Mouse (Mus musculus) liver, embryonic 16.5 days (tissue): ENCODE data around the gene Pde10a. TPM values are rescaled to one million over a fixed set of nuclear protein-coding genes. Genes with fewer than 3 reads are reported as not detected.

ENCODE experiments used
- ATAC-seq: fragments of 200-750 bp; cut with Nextera tagmentation; 2 replicates; pipeline ENCODE4 v1.8.0; 2017; ENCODE audit warnings: low read depth, mild to moderate bottlenecking, moderate number of reproducible peaks, moderate library complexity
- H3K27ac ChIP-seq: fragments of 300-500 bp; sonication (generic); 2 replicates; pipeline ENCODE4 v1.5.1; 2014; ENCODE audit warnings: mild to moderate bottlenecking, low read length
- H3K27me3 ChIP-seq: fragments of 300-500 bp; sonication (generic); 2 replicates; pipeline ENCODE4 v1.6.1; 2014; ENCODE audit warnings: low read depth, low read length, mixed read lengths; ENCODE audit not compliant: control insufficient read depth, insufficient read depth
- H3K36me3 ChIP-seq: fragments of 300-500 bp; sonication (generic); 2 replicates; pipeline ENCODE4 v1.6.1; 2014; ENCODE audit warnings: mild to moderate bottlenecking; ENCODE audit not compliant: control insufficient read depth, insufficient read depth
- H3K4me1 ChIP-seq: fragments of 300-500 bp; sonication (generic); 2 replicates; pipeline ENCODE4 v1.6.1; 2014; ENCODE audit warnings: low read depth, low read length, mixed read lengths; ENCODE audit not compliant: control insufficient read depth
- H3K4me2 ChIP-seq: fragments of 300-500 bp; sonication (generic); 2 replicates; pipeline ENCODE4 v1.6.1; 2014; ENCODE audit warnings: low read depth, low read length, mixed read lengths
- H3K4me3 ChIP-seq: fragments of 300-500 bp; sonication (generic); 2 replicates; pipeline ENCODE4 v1.5.1; 2014; ENCODE audit warnings: low read depth, mild to moderate bottlenecking, low read length
- H3K9ac ChIP-seq: fragments of 300-500 bp; sonication (generic); 2 replicates; pipeline ENCODE4 v1.6.1; 2014; ENCODE audit warnings: low read depth, low read length
- H3K9me3 ChIP-seq: fragments of 300-500 bp; sonication (generic); replicated peaks from 2 replicates; pipeline ENCODE4 v1.6.1; 2016; ENCODE audit warnings: low read length; ENCODE audit not compliant: control insufficient read depth
- WGBS: fragments of 180-500 bp; shearing (Covaris S2); extraction: QIAGEN DNeasy Blood & Tissue Kit; methylation state at CpG from one replicate; pipeline ENCODE4 v1.1.7; 2014; ENCODE audit not compliant: insufficient replicate concordance; 5-methylcytosine and 5-hydroxymethylcytosine counted together
- polyA plus RNA-seq: library from polyadenylated mRNA; unstranded; fragments of >200 nt; fragmentation: Nextera tagmentation; extraction: Ambion mirVana; gene quantifications from 2 replicates; pipeline ENCODE4 v1.2.1, GENCODE M21; 2015

Gene Pde10a
- polyA plus RNA-seq, 1 experiment from 2014 or later: 0.89 TPM

DNA sequence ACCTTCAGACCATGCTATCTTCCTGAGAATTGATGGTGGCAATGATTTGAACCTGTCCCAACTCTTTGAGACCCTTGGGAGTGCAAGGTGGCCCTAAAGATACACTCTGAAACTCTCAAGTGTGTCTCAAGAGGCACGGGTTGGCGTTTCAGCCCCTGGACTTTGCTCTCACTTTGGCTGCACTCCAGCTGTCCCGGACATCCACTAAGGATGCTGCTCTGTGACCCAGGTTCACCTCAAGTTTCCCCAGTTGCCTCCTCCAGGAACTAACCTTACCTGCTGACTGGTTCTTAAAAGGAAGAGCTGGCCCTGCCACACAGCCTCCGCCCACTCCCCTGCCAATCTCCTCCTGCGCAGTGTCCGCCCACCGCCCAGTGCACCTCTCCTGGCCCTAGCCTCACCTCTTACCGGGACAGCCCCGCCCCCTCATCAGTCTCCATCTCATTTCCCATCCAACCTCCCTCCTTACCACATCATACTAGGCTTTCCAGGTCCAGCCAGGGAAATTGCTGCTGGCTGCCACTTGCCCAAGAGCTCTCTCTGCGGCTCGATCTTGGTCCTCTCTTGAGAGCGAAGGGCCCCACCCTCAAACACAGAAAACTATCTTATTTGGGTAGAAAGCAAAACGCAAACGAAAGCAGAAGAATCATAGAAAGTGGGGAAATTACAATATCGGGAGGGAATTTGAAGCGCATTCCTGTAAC, 133.7 kb downstream of the Pde10a start:
- no peaks in the 10 kb centered on the region for H3K27me3 ChIP-seq
- no peaks in the 10 kb centered on the region for H3K4me1 ChIP-seq
- 54% methylated on average over 16 of the region's 16 CpGs for WGBS
- H3K9ac ChIP-seq: no peak overlapping the region
- no peak overlapping the region for H3K4me3 ChIP-seq
- no peaks in the 10 kb centered on the region for H3K36me3 ChIP-seq
- H3K4me2 ChIP-seq: no peak overlapping the region
- no peaks in the 10 kb centered on the region for H3K9me3 ChIP-seq
- H3K27ac ChIP-seq: no peak overlapping the region
- ATAC-seq: no peak

DNA sequence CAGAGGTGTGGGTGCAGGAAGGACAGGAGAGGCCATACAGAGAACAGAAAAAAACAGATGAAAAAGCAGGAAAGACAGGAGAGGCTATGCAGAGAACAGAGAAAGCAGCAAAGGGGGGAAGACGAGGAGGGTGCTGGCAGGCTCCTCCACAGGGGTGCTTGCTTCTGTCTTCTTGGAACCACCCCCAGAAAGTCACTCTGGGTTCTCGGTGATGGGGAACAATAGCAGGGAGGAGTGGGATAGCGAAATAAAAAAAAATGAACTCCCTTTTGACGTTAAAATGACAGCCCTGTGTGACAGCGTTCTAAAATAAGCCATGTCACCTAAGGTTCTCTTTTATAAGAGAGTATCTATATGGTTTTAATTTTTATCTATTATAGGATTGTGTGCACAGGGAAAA, 141.7 kb downstream of the Pde10a start:
- WGBS: 48% methylated on average over 5 of the region's 5 CpGs
- H3K9me3 ChIP-seq: no peaks in the 10 kb centered on the region
- ATAC-seq: no peak
- H3K27ac ChIP-seq: no peak overlapping the region
- H3K36me3 ChIP-seq: no peaks in the 10 kb centered on the region
- no peak overlapping the region for H3K9ac ChIP-seq
- no peak overlapping the region for H3K4me2 ChIP-seq
- H3K4me3 ChIP-seq: no peak overlapping the region
- no peaks in the 10 kb centered on the region for H3K4me1 ChIP-seq
- no peaks in the 10 kb centered on the region; the same call in 1 of the 2 replicates for H3K27me3 ChIP-seq

DNA sequence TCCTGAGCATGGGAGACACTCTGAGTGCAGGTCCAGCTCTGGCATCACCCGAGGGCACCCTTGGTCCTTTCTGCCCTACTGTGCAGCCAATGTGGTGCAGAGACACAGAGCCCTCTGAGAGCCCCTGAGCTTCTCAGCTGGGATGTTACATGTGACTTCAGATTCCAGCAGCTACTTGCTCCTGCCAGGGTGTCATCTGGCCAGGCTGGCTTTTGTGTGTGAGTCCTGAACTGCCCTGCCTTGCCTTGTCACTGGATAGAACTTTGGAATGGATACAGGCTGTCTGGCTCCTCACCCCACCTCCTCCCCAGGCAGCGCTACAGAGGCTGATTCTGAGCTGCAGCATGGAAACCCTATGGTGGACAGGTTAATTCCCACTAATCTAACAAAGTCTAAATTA, 149.5 kb downstream of the Pde10a start:
- WGBS: 63% methylated on average over 2 of the region's 2 CpGs
- H3K36me3 ChIP-seq: no peaks in the 10 kb centered on the region
- ATAC-seq: no peak
- H3K27me3 ChIP-seq: no peaks in the 10 kb centered on the region
- no peak overlapping the region for H3K4me3 ChIP-seq
- H3K4me2 ChIP-seq: no peak overlapping the region
- H3K27ac ChIP-seq: no peak overlapping the region
- H3K9me3 ChIP-seq: no peaks in the 10 kb centered on the region
- H3K4me1 ChIP-seq: no peaks in the 10 kb centered on the region
- no peak overlapping the region for H3K9ac ChIP-seq

DNA sequence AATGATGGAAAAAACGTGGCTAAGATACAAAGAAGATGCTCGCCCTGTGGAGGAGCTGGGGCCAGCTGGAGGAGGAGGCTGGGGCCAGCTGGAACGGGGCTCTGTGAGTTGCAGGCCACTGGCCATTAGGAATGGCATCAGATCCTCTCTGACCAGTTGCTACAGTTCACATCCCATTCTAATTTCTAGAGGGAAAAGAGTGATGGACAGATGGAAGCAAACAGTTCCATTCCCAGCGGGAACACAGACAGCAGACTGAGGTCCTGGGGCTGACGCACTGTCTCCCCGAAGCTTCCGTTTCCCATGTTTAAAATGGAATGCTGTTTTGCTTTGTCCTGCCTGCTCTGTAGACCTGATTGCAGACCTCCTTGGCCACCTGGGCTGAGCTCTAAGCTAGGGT, 161.2 kb downstream of the Pde10a start:
- H3K4me2 ChIP-seq: no peak overlapping the region
- H3K9ac ChIP-seq: no peak overlapping the region
- no peak overlapping the region for H3K27ac ChIP-seq
- no peak overlapping the region for H3K4me3 ChIP-seq
- ATAC-seq: no peak
- no peaks in the 10 kb centered on the region for H3K36me3 ChIP-seq
- no peaks in the 10 kb centered on the region for H3K4me1 ChIP-seq
- WGBS: 56% methylated on average over 7 of the region's 7 CpGs
- no peaks in the 10 kb centered on the region for H3K9me3 ChIP-seq
- no peaks in the 10 kb centered on the region for H3K27me3 ChIP-seq

DNA sequence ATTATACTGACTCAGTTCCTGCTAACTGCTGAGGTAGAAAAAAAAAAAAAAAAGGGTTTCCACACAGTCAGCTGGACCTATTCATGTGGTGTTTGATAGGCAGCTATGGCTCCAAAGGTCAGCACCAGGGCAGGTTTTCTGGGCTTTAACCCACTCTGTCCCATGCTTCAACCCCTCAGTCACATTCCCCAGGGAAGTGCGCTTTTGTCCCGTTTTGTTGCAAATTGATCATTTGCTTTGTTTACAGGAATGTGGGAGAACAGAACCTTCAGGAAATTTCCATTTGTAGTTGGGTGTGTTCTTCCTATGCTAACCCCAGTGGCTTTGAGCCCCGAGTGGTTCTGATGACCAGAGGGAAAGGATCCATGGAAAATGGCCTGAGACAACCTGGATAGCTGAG, 162.9 kb downstream of the Pde10a start:
- 53% methylated on average over 3 of the region's 3 CpGs for WGBS
- ATAC-seq: no peak

DNA sequence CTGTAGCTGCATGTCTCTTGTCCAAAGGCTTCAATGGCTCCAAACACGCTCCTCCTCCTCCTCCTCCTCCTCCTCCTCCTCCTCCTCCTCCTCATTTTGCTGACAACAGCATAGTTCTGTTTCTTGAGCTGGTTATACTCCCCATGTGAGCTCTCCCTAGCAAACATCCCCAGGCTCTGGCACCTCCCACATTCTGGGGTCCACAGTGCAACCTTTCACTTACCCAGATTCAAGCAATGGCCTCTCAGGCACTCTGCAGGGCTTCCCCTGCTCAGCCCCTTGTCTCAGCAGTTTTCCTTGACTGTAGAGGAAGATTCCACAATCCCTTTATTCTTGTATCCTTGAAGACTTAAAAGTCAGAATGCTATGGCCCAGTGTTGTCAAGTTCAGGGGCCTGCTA, 173.1 kb downstream of the Pde10a start:
- Histone ChIP-seq H3K36me3 (no peaks in the 10 kb centered on the region), H3K9ac (no peak overlapping the region), H3K4me3 (no peak overlapping the region), H3K27me3 (no peaks in the 10 kb centered on the region), H3K4me1 (no peaks in the 10 kb centered on the region), H3K9me3 (no peaks in the 10 kb centered on the region), H3K4me2 (no peak overlapping the region), H3K27ac (no peak overlapping the region)
- ATAC-seq: no peak
- 50% methylated on average over 1 of the region's 1 CpGs for WGBS

More for the DNA sequence above, 162.9 kb downstream of the Pde10a start:
- H3K27me3 ChIP-seq: no peaks in the 10 kb centered on the region
- no peak overlapping the region for H3K9ac ChIP-seq
- no peak overlapping the region for H3K27ac ChIP-seq
- no peak overlapping the region for H3K4me3 ChIP-seq
- no peaks in the 10 kb centered on the region for H3K9me3 ChIP-seq
- no peak overlapping the region for H3K4me2 ChIP-seq
- no peaks in the 10 kb centered on the region for H3K36me3 ChIP-seq
- H3K4me1 ChIP-seq: no peaks in the 10 kb centered on the region

DNA sequence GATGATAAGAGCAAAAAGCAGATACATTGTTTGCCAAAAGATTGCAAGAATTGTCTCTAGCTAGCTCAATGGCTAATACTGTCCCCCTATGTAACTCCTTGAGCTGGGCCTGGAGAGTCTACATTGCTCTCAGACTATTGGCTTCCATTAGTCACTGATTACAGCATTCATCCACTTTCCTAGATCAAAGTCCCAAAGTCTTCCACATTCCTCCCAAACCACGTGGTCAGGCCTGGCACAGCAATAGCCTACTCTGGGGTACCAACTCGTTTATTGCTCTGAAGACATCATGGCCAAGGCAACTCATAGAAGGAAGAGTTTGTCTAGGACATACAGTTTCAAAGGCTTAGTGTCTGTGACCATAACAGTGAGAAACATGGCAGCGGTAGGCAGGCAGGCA, 173.6 kb downstream of the Pde10a start:
- Histone ChIP-seq H3K36me3 (no peaks in the 10 kb centered on the region), H3K4me1 (no peaks in the 10 kb centered on the region), H3K9me3 (no peaks in the 10 kb centered on the region), H3K27me3 (no peaks in the 10 kb centered on the region), H3K4me3 (no peak overlapping the region), H3K27ac (no peak overlapping the region), H3K9ac (no peak overlapping the region), H3K4me2 (no peak overlapping the region)
- WGBS: 39% methylated on average over 3 of the region's 3 CpGs
- no peak for ATAC-seq

DNA sequence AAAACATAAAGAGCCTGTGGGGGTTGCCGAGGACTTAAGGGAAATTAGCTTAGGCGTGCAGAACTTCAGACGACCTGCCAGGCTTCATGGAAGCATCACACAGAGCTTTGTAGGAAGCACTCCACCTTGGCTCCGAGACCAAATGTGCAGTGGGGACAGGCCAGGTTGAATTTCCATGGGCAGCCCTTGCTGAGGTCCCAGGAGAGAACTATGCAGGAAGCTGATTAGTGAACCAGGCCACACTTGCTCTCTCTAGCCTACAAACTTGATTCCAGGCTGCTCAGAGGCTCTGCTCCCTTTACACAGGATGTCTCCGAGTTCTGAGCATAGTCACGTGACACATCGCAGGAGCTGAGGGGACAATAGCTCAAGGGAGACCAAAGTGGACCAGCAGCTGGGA, 175.9 kb downstream of the Pde10a start:
- no peak for ATAC-seq
- WGBS: 60% methylated on average over 7 of the region's 7 CpGs

DNA sequence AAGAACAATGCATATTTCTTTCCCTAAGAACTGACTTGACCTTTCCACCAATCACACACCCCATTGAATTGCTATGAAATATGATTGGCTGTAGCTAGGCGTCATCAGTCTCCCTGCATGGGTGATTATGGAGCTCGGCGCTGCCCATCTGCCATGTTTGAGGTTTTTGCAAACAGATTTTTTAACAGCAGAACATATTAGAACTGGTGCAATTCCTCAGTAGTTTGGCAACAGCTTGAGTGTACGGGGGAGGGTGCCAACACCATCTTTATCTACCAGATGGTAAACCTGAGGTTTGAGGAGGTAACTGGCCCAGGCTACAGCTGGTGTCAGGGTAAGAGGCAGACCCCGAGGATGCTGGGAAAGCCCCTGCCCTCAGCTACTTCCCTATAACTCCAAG, 177.3 kb downstream of the Pde10a start:
- no peak overlapping the region for H3K4me2 ChIP-seq
- no peaks in the 10 kb centered on the region for H3K9me3 ChIP-seq
- ATAC-seq: no peak
- no peak overlapping the region for H3K4me3 ChIP-seq
- no peaks in the 10 kb centered on the region for H3K4me1 ChIP-seq
- 70% methylated on average over 5 of the region's 5 CpGs for WGBS
- H3K36me3 ChIP-seq: no peaks in the 10 kb centered on the region
- no peak overlapping the region for H3K9ac ChIP-seq
- H3K27ac ChIP-seq: no peak overlapping the region
- no peaks in the 10 kb centered on the region for H3K27me3 ChIP-seq

More for the DNA sequence above, 175.9 kb downstream of the Pde10a start:
- H3K36me3 ChIP-seq: no peaks in the 10 kb centered on the region
- H3K4me2 ChIP-seq: no peak overlapping the region
- no peak overlapping the region for H3K4me3 ChIP-seq
- no peak overlapping the region for H3K27ac ChIP-seq
- no peaks in the 10 kb centered on the region for H3K27me3 ChIP-seq
- no peaks in the 10 kb centered on the region for H3K9me3 ChIP-seq
- H3K4me1 ChIP-seq: no peaks in the 10 kb centered on the region
- no peak overlapping the region for H3K9ac ChIP-seq
